Mouse (Mus musculus): Measurements from ENCODE around the gene Lrrc8e. TPM values are rescaled to one million over a fixed set of nuclear protein-coding genes. Genes with fewer than 3 reads are reported as not detected.

The Lrrc8e gene
- polyA plus RNA-seq, 1 experiment from 2014 or later: not detected

DNA sequence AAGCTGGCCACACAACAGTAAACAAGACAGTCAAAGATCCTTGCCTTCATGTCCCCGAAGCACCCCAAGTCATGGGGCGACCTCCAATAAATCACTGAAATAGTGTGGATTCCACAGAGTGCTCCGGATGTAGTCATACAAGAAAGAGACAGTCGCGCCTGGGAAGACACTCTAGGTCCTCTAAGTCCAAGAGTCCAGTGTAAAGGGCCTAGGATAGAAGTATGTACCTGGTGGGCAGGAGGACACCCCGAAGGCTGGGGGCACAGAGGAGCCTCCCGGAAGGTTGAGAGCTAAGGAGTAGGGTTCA is 33.1 kb upstream of the Lrrc8e start:
- Histone ChIP-seq H3K27me3 (ENCODE audit: control insufficient read depth, insufficient read depth, low read length) (no peaks in the 10 kb centered on the region), H3K4me3 (ENCODE audit: control insufficient read depth in 1 of 2, insufficient read depth in 1 of 2, low read depth in 1 of 2, low read length in 2 of 2) (no peak overlapping the region), H3K27ac (replicated peaks in 1 of 2; ENCODE audit: control insufficient read depth in 1 of 2, insufficient read depth in 1 of 2, low read depth in 2 of 2, low read length in 2 of 2) (no peak overlapping the region), H3K9ac (ENCODE audit: low read length) (no peak overlapping the region), H3K36me3 (ENCODE audit: control insufficient read depth, insufficient read depth, low read length) (peaks cover 15% of the 10 kb centered on the region; the same call in 1 of the 2 replicates), H3K9me3 (ENCODE audit: control insufficient read depth, low read length) (no peaks in the 10 kb centered on the region), H3K4me2 (ENCODE audit: low read length) (0 out of 2 replicates have a peak overlapping the region, but pooled peaks have one; percentile 14), H3K4me1 (ENCODE audit: control insufficient read depth in 2 of 2, insufficient read depth in 2 of 2, low read length in 2 of 2) (peaks cover 0 to 5% of the 10 kb centered on the region in 2 experiments; a peak in 1 of 4 replicates)
- ATAC-seq (ENCODE audit: insufficient number of reproducible peaks, insufficient read depth, low FRiP score, low read depth): peak; percentile 11; the same call in 1 of the 2 replicates
- 49% methylated on average over 7 of the region's 7 CpGs for WGBS

DNA sequence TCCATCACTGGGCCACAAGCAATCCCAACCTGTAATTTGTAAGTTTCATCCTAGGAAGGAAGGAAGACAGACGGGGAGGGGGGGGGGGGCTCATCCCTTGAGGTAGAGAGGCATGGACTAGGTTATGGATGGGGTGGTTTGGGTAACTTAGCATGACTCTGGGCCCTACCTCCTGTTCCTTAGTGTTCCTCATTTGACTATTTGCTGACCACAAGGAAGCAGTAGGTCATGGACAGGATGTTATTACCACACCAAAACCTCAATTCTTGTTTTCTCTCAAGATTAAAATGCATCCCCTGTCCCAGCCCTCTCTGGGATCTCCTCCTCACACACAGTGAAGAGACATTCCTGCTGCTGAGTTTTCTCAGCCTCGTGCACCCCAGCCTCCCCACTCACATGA is 25.3 kb upstream of the Lrrc8e start:
- WGBS: 49% methylated on average over 2 of the region's 2 CpGs
- no peak overlapping the region for H3K4me2 ChIP-seq (ENCODE audit: low read length)
- no peak overlapping the region for H3K9ac ChIP-seq (ENCODE audit: low read length)
- peaks cover 24% of the 10 kb centered on the region for H3K27me3 ChIP-seq (ENCODE audit: control insufficient read depth, insufficient read depth, low read length)
- H3K4me3 ChIP-seq (ENCODE audit: control insufficient read depth in 1 of 2, insufficient read depth in 1 of 2, low read depth in 1 of 2, low read length in 2 of 2): no peak overlapping the region
- H3K9me3 ChIP-seq (ENCODE audit: control insufficient read depth, low read length): no peaks in the 10 kb centered on the region
- H3K27ac ChIP-seq (replicated peaks in 1 of 2; ENCODE audit: control insufficient read depth in 1 of 2, insufficient read depth in 1 of 2, low read depth in 2 of 2, low read length in 2 of 2): no peak overlapping the region
- H3K4me1 ChIP-seq (ENCODE audit: control insufficient read depth in 2 of 2, insufficient read depth in 2 of 2, low read length in 2 of 2): peaks cover 2 to 8% of the 10 kb centered on the region in 2 experiments
- ATAC-seq (ENCODE audit: insufficient number of reproducible peaks, insufficient read depth, low FRiP score, low read depth): no peak
- H3K36me3 ChIP-seq (ENCODE audit: control insufficient read depth, insufficient read depth, low read length): peaks cover 7% of the 10 kb centered on the region; the same call in 1 of the 2 replicates

DNA sequence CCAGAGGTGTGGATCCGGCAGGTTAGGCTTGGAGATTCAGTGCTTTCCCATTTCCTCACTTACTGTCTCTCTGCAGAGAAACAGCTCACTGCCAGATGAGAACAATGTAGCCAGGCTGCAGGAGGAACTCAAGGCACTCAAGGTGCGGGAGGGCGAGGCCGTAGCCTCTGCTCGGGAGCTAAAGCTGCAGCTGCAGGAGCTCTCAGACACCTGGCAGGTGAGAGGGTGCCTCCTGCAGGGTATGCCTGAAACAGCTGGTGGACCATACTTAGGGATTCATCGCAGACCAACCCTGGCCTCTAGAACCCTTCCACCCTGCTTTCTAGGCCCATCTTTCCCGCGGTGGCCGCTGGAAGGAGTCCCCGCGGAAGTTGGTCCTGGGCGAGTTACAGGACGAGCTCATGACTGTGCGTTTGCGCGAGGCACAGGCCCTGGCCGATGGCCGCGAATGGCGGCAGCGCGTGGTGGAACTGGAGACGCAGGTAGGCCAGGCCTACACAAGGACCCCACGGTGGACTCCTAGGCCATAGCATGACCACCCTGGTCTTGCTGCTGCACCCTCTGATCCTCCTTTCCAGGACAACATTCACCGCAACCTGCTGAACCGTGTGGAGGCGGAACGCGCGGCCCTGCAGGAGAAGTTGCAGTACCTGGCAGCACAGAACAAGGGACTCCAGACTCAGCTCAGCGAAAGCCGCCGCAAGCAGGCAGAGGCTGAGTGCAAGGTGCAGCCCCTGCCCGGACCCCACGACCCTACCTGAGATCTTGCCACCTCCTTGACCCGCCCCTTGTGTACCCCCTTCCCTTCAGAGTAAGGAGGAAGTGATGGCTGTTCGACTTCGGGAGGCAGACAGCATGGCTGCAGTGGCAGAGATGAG is 21.1 kb upstream of the Lrrc8e start:
- H3K4me3 ChIP-seq (ENCODE audit: control insufficient read depth in 1 of 2, insufficient read depth in 1 of 2, low read depth in 1 of 2, low read length in 2 of 2): peak overlapping the region in 1 of 2 experiments; percentile 24; a peak in 1 of 4 replicates
- 23% methylated on average over 38 of the region's 38 CpGs for WGBS
- peak overlapping the region; percentile 59; the same call in 1 of the 2 replicates for H3K9ac ChIP-seq (ENCODE audit: low read length)
- H3K36me3 ChIP-seq (ENCODE audit: control insufficient read depth, insufficient read depth, low read length): peaks cover 4% of the 10 kb centered on the region; the same call in 1 of the 2 replicates
- no peaks in the 10 kb centered on the region for H3K9me3 ChIP-seq (ENCODE audit: control insufficient read depth, low read length)
- peaks cover 35% of the 10 kb centered on the region for H3K27me3 ChIP-seq (ENCODE audit: control insufficient read depth, insufficient read depth, low read length)
- H3K27ac ChIP-seq (replicated peaks in 1 of 2; ENCODE audit: control insufficient read depth in 1 of 2, insufficient read depth in 1 of 2, low read depth in 2 of 2, low read length in 2 of 2): no peak overlapping the region
- peak overlapping the region; percentile 59 for H3K4me2 ChIP-seq (ENCODE audit: low read length)
- ATAC-seq (ENCODE audit: insufficient number of reproducible peaks, insufficient read depth, low FRiP score, low read depth): no peak
- H3K4me1 ChIP-seq (ENCODE audit: control insufficient read depth in 2 of 2, insufficient read depth in 2 of 2, low read length in 2 of 2): peaks cover 4 to 11% of the 10 kb centered on the region in 2 experiments

DNA sequence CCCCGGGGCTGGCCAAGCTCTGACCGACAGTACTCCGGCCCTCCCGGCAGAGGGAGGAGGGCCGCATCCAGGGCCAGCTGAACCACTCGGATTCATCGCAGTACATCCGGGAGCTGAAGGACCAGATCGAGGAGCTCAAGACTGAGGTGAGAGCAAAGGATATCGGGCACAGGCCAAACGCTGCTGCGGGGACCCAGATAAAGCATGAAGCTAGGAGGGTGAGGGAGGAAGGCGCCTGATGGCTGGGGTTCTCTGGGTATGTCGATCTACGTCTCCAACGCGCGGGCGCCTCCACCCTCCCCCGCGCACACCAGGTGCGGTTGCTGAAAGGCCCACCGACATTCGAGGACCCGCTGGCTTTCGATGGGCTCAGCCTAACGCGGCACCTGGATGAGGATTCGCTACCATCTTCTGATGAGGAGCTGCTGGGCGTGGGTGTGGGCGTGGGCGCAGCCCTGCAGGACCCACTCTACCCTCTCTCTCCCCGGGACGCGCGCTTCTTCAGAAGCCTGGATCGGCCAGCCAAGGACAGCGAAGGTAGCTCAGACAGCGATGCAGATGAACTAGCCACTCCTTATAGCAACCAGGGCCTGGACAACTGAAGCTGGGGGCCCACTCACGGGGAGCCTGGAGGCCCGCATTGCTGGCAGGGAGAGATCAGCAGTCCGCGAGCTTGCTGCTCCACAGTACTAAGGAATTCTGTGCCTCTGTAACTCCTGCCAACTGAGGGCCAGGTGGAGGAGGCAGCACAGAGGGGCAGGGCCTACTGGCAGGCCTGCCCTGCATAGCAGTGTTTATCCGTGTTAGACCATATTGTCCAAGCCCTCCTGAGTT is 20.2 kb upstream of the Lrrc8e start:
- Histone ChIP-seq H3K4me3 (ENCODE audit: control insufficient read depth in 1 of 2, insufficient read depth in 1 of 2, low read depth in 1 of 2, low read length in 2 of 2) (peak overlapping the region; percentile 11 to 24; a peak in 3 of 4 replicates), H3K27ac (replicated peaks in 1 of 2; ENCODE audit: control insufficient read depth in 1 of 2, insufficient read depth in 1 of 2, low read depth in 2 of 2, low read length in 2 of 2) (no peak overlapping the region), H3K36me3 (ENCODE audit: control insufficient read depth, insufficient read depth, low read length) (peaks cover 4% of the 10 kb centered on the region; the same call in 1 of the 2 replicates), H3K9me3 (ENCODE audit: control insufficient read depth, low read length) (no peaks in the 10 kb centered on the region), H3K9ac (ENCODE audit: low read length) (peak overlapping the region; percentile 59), H3K4me2 (ENCODE audit: low read length) (peak overlapping the region; percentile 59), H3K27me3 (ENCODE audit: control insufficient read depth, insufficient read depth, low read length) (peaks cover 35% of the 10 kb centered on the region), H3K4me1 (ENCODE audit: control insufficient read depth in 2 of 2, insufficient read depth in 2 of 2, low read length in 2 of 2) (peaks cover 4 to 11% of the 10 kb centered on the region in 2 experiments)
- no peak for ATAC-seq (ENCODE audit: insufficient number of reproducible peaks, insufficient read depth, low FRiP score, low read depth)
- WGBS: 9% methylated on average over 44 of the region's 44 CpGs

DNA sequence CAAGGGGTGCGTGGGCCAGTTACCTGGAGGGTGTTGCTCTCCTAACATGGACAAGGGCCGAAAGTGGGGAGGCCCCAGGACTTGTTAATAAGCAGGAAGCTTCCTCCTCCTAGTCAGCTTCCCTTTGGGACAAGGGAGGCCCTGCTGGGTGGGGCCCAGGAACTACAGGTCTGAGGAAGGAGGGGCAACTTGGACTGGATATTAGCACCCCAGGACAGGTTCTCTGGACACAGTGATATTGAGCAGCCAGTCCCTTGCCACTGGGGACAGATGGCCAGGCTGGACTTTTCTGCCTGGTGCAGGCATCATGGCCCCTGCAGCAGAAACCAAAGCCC is 19.6 kb upstream of the Lrrc8e start:
- Histone ChIP-seq H3K27me3 (ENCODE audit: control insufficient read depth, insufficient read depth, low read length) (peaks cover 35% of the 10 kb centered on the region), H3K4me1 (ENCODE audit: control insufficient read depth in 2 of 2, insufficient read depth in 2 of 2, low read length in 2 of 2) (peaks cover 4 to 11% of the 10 kb centered on the region in 2 experiments), H3K9ac (ENCODE audit: low read length) (peak overlapping the region; percentile 59; the same call in 1 of the 2 replicates), H3K4me2 (ENCODE audit: low read length) (no peak overlapping the region), H3K9me3 (ENCODE audit: control insufficient read depth, low read length) (no peaks in the 10 kb centered on the region), H3K4me3 (ENCODE audit: control insufficient read depth in 1 of 2, insufficient read depth in 1 of 2, low read depth in 1 of 2, low read length in 2 of 2) (no peak overlapping the region), H3K36me3 (ENCODE audit: control insufficient read depth, insufficient read depth, low read length) (peaks cover 4% of the 10 kb centered on the region; the same call in 1 of the 2 replicates), H3K27ac (replicated peaks in 1 of 2; ENCODE audit: control insufficient read depth in 1 of 2, insufficient read depth in 1 of 2, low read depth in 2 of 2, low read length in 2 of 2) (no peak overlapping the region)
- no peak for ATAC-seq (ENCODE audit: insufficient number of reproducible peaks, insufficient read depth, low FRiP score, low read depth)
- WGBS: 48% methylated on average over 2 of the region's 2 CpGs

DNA sequence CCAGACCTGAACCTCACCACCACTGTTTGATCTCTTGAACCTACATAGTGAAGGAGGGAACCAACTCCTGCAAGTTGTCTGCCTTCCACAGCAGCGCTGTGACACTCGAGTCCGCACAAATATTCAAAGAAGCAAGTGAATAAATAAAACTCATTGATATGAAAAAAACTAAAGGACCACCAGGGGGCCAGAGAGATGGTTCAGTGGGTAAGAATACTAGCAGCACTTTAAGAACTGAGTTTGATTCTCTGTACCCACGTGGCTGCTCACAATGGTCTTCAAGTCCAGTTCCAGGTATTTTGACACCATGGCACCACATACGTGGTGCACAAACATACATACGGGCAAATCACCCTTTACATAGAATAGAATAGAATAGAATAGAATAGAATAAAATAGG is 15.5 kb upstream of the Lrrc8e start:
- H3K9ac ChIP-seq (ENCODE audit: low read length): no peak overlapping the region
- peaks cover 42% of the 10 kb centered on the region for H3K27me3 ChIP-seq (ENCODE audit: control insufficient read depth, insufficient read depth, low read length)
- peaks cover 17 to 26% of the 10 kb centered on the region in 2 experiments for H3K4me1 ChIP-seq (ENCODE audit: control insufficient read depth in 2 of 2, insufficient read depth in 2 of 2, low read length in 2 of 2)
- no peaks in the 10 kb centered on the region for H3K36me3 ChIP-seq (ENCODE audit: control insufficient read depth, insufficient read depth, low read length)
- no peak for ATAC-seq (ENCODE audit: insufficient number of reproducible peaks, insufficient read depth, low FRiP score, low read depth)
- no peak overlapping the region for H3K27ac ChIP-seq (replicated peaks in 1 of 2; ENCODE audit: control insufficient read depth in 1 of 2, insufficient read depth in 1 of 2, low read depth in 2 of 2, low read length in 2 of 2)
- H3K4me3 ChIP-seq (ENCODE audit: control insufficient read depth in 1 of 2, insufficient read depth in 1 of 2, low read depth in 1 of 2, low read length in 2 of 2): no peak overlapping the region
- no peak overlapping the region for H3K4me2 ChIP-seq (ENCODE audit: low read length)
- 74% methylated on average over 6 of the region's 6 CpGs for WGBS
- H3K9me3 ChIP-seq (ENCODE audit: control insufficient read depth, low read length): no peaks in the 10 kb centered on the region

DNA sequence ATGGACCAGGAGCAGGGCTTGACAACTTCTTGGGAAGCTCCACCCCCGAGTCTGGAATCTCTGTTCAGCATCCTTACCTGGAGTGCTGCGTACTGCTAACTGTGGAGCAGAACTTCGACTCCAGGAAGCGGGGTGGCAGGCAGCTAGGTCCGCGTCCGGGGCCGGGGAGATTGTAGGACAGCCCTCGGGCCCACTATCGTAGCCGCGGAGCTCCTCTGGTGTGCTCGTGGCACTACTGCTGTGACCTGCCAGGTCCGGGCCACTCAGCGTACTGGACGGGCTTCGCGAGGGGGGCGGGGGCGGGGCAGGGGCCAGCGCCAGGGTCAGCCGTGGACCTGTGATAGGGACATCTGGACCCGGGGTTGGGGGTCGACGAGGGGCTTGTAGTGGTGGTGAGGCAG is 13.8 kb upstream of the Lrrc8e start:
- Histone ChIP-seq H3K4me3 (ENCODE audit: control insufficient read depth in 1 of 2, insufficient read depth in 1 of 2, low read depth in 1 of 2, low read length in 2 of 2) (peak overlapping the region; percentile 35 to 45; a peak in 3 of 4 replicates), H3K9ac (ENCODE audit: low read length) (peak overlapping the region; percentile 41), H3K27ac (replicated peaks in 1 of 2; ENCODE audit: control insufficient read depth in 1 of 2, insufficient read depth in 1 of 2, low read depth in 2 of 2, low read length in 2 of 2) (no peak overlapping the region), H3K4me1 (ENCODE audit: control insufficient read depth in 2 of 2, insufficient read depth in 2 of 2, low read length in 2 of 2) (peaks cover 13 to 21% of the 10 kb centered on the region in 2 experiments), H3K27me3 (ENCODE audit: control insufficient read depth, insufficient read depth, low read length) (peaks cover 46% of the 10 kb centered on the region), H3K36me3 (ENCODE audit: control insufficient read depth, insufficient read depth, low read length) (no peaks in the 10 kb centered on the region), H3K9me3 (ENCODE audit: control insufficient read depth, low read length) (no peaks in the 10 kb centered on the region), H3K4me2 (ENCODE audit: low read length) (peak overlapping the region; percentile 75)
- ATAC-seq (ENCODE audit: insufficient number of reproducible peaks, insufficient read depth, low FRiP score, low read depth): no peak
- 2% methylated on average over 25 of the region's 25 CpGs for WGBS
